Mouse (Mus musculus) liver, embryonic 11.5 days (tissue): Measurements from ENCODE around the gene Rcan2. TPM values are rescaled to one million over a fixed set of nuclear protein-coding genes. Genes with fewer than 3 reads are reported as not detected.

Source experiments
- ATAC-seq: fragments of 200-750 bp; cut with Nextera tagmentation; replicated peaks from 2 replicates; pipeline ENCODE4 v1.8.0; 2017; ENCODE audit warnings: moderate number of reproducible peaks, mild to moderate bottlenecking, moderate TSS enrichment, moderate library complexity; ENCODE audit not compliant: low FRiP score
- DNase-seq: peaks from one replicate; pipeline ENCODE4 v3.0.0-alpha.2; 2017; ENCODE audit warnings: low spot score
- H3K27ac ChIP-seq: fragments of 300-500 bp; sonication (generic); 2 replicates; pipeline ENCODE4 v1.5.1; 2014; ENCODE audit warnings: mild to moderate bottlenecking, low read depth, low read length, control low read depth
- H3K27me3 ChIP-seq: fragments of 300-500 bp; sonication (generic); replicated peaks from 2 replicates; pipeline ENCODE4 v1.6.1; 2014; ENCODE audit warnings: low read length, mixed read lengths; ENCODE audit not compliant: control insufficient read depth, insufficient read depth
- H3K36me3 ChIP-seq: fragments of 300-500 bp; sonication (generic); 2 replicates; pipeline ENCODE4 v1.6.1; 2014; ENCODE audit warnings: mild to moderate bottlenecking, low read length, moderate library complexity, mixed read lengths; ENCODE audit not compliant: control insufficient read depth, insufficient read depth
- H3K4me1 ChIP-seq: fragments of 300-500 bp; sonication (generic); replicated peaks from 2 replicates; pipeline ENCODE4 v1.6.1; 2014; ENCODE audit warnings: low read length, mixed read lengths; ENCODE audit not compliant: control insufficient read depth, insufficient read depth
- H3K4me2 ChIP-seq: fragments of 300-500 bp; sonication (generic); 2 replicates; pipeline ENCODE4 v1.6.1; 2014; ENCODE audit warnings: mild to moderate bottlenecking, control low read depth, moderate library complexity
- H3K4me3 ChIP-seq: fragments of 300-500 bp; sonication (generic); 2 replicates; pipeline ENCODE4 v1.5.1; 2014; ENCODE audit warnings: low read depth, low read length, control low read depth
- H3K9ac ChIP-seq: fragments of 300-500 bp; sonication (generic); 2 replicates; pipeline ENCODE4 v1.6.1; 2014; ENCODE audit warnings: low read depth, low read length, control low read depth
- H3K9me3 ChIP-seq: fragments of 300-500 bp; sonication (generic); 2 replicates; pipeline ENCODE4 v1.6.1; 2016; ENCODE audit warnings: low read length, inconsistent platforms, mixed read lengths; ENCODE audit not compliant: control insufficient read depth
- WGBS: fragments of 180-500 bp; shearing (Covaris S2); extraction: QIAGEN DNeasy Blood & Tissue Kit; methylation state at CpG from one replicate; pipeline ENCODE4 v1.1.7; 2014; 5-methylcytosine and 5-hydroxymethylcytosine counted together
- polyA plus RNA-seq: library from polyadenylated mRNA; unstranded; fragments of >200 nt; fragmentation: Nextera tagmentation; extraction: Ambion mirVana; gene quantifications from 2 replicates; pipeline ENCODE4 v1.2.1, GENCODE M21; 2014

Rcan2 gene
- 2.8 and 3.4 TPM in 2 replicates for polyA plus RNA-seq

DNA sequence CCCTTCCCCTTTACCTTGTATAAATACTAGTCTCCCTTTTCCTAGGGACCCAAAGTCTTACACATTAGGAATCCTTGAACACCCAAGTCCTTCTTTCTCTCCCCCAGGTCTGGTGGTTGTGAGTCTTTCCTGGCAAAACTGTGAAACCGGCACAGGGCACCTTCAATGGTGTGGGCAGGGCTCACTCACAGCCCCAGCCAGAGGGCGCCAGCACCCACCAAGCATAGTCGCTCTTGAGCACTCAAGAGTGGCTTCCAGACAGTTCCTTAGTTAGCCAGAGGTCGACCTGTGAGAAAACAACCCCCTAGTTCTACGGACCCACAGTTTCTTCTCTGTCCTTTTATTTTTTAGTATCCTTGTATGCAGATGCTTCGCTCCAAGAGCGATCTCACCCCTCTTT, at the start of gene Rcan2:
Gene Rcan2 (plus strand): TSS at position 275 of the 400 bp plus-strand sequence.
- Histone ChIP-seq H3K27me3 (peaks cover 16% of the 10 kb centered on the region), H3K4me2 (peak within 1 kb of the TSS; percentile 78), H3K4me3 (peak within 1 kb of the TSS; percentile 56), H3K4me1 (no peaks in the 10 kb centered on the region), H3K9ac (peak within 1 kb of the TSS; percentile 20; the same call in 1 of the 2 replicates), H3K27ac (no peak within 1 kb of the TSS), H3K9me3 (no peaks in the 10 kb centered on the region), H3K36me3 (no peaks in the 10 kb centered on the region)
- DNase-seq (peak; percentile 49), ATAC-seq (peak; percentile 65)
- 3% methylated on average over 7 of the region's 7 CpGs for WGBS

- ATAC-seq (no peak), DNase-seq (no peak)
- no peak overlapping the region for H3K4me2 ChIP-seq
- H3K9me3 ChIP-seq = no peaks in the 10 kb centered on the region
- no peaks in the 10 kb centered on the region for H3K27me3 ChIP-seq
- 73% methylated on average over 1 of the region's 1 CpGs for WGBS
- no peaks in the 10 kb centered on the region for H3K36me3 ChIP-seq
- no peaks in the 10 kb centered on the region for H3K4me1 ChIP-seq
- H3K9ac ChIP-seq = no peak overlapping the region
- no peak overlapping the region for H3K4me3 ChIP-seq
- no peak overlapping the region for H3K27ac ChIP-seq
Measured at GRCm38 (mm10) chr17:43752811-43753210, 48.3 kb upstream of the Rcan2 start.

DNA sequence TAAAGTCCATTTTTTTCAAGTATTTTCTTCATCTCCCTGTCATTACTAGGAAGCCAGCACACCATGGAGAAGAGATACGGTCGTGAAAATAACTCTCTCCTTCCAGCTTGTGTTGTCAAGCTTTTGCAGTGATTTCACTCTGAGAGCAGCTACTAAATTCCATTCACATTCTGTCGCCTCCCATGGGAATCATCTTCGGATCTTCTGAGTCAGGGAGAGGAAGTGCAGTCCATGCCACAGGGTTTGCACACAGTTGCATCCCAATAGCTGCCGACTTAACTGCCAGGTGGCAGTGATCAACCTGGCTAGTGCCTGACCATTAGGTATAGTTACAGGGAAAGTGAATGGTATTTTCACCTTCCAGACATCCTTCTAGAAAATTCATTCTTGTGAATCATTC, 46.5 kb upstream of the Rcan2 start:
- 65% methylated on average over 5 of the region's 5 CpGs for WGBS
- Histone ChIP-seq H3K9ac (no peak overlapping the region), H3K27me3 (no peaks in the 10 kb centered on the region), H3K4me2 (no peak overlapping the region), H3K36me3 (no peaks in the 10 kb centered on the region), H3K9me3 (no peaks in the 10 kb centered on the region), H3K27ac (no peak overlapping the region), H3K4me3 (no peak overlapping the region), H3K4me1 (no peaks in the 10 kb centered on the region)
- ATAC-seq (no peak), DNase-seq (no peak)

GRCm38 (mm10) chr17:43758607-43759259, 42.4 kb upstream of the Rcan2 start:
- ATAC-seq = no peak
- no peaks in the 10 kb centered on the region for H3K4me1 ChIP-seq
- H3K9ac ChIP-seq = no peak overlapping the region
- H3K4me2 ChIP-seq = no peak overlapping the region
- 52% methylated on average over 15 of the region's 15 CpGs for WGBS
- no peaks in the 10 kb centered on the region for H3K27me3 ChIP-seq
- H3K4me3 ChIP-seq = no peak overlapping the region
- H3K9me3 ChIP-seq = no peaks in the 10 kb centered on the region
- H3K36me3 ChIP-seq = no peaks in the 10 kb centered on the region
- H3K27ac ChIP-seq = no peak overlapping the region
- DNase-seq = no peak

DNA sequence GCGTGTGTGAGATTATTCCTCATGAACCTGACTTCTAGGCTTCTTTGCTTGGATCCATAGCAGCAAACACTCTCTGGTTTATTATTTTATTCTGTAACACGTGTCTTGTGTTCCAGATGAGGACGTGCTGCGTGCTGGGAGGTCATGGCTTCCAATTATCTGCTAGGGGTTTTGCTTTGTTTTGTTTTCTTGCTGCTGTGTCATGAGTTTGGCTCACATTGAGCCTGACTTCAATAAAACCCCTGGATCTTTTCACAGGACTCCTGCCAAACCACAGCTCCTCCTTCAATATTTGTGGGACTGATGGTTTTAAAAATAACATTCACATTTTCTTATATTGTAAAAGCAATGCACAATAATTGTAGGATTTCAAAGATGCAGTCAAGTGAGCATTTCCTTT, 16.6 kb upstream of the Rcan2 start:
- H3K27ac ChIP-seq = no peak overlapping the region
- ATAC-seq (no peak), DNase-seq (no peak)
- H3K9me3 ChIP-seq = no peaks in the 10 kb centered on the region
- H3K9ac ChIP-seq = no peak overlapping the region
- no peak overlapping the region for H3K4me3 ChIP-seq
- H3K4me2 ChIP-seq = no peak overlapping the region
- H3K36me3 ChIP-seq = no peaks in the 10 kb centered on the region
- WGBS = 79% methylated on average over 4 of the region's 4 CpGs
- no peaks in the 10 kb centered on the region for H3K4me1 ChIP-seq
- no peaks in the 10 kb centered on the region for H3K27me3 ChIP-seq

GRCm38 (mm10) chr17:43788222-43788621, 12.9 kb upstream of the Rcan2 start:
- Histone ChIP-seq H3K4me3 (no peak overlapping the region), H3K4me2 (no peak overlapping the region), H3K36me3 (no peaks in the 10 kb centered on the region), H3K9me3 (no peaks in the 10 kb centered on the region), H3K27me3 (no peaks in the 10 kb centered on the region), H3K27ac (no peak overlapping the region), H3K9ac (no peak overlapping the region), H3K4me1 (no peaks in the 10 kb centered on the region)
- no peak for ATAC-seq
- DNase-seq = no peak
- WGBS = 87% methylated on average over 5 of the region's 5 CpGs

- ATAC-seq = no peak
- Histone ChIP-seq H3K27ac (no peak overlapping the region), H3K36me3 (no peaks in the 10 kb centered on the region), H3K4me2 (no peak overlapping the region), H3K9ac (no peak overlapping the region), H3K4me1 (no peaks in the 10 kb centered on the region), H3K9me3 (no peaks in the 10 kb centered on the region), H3K27me3 (no peaks in the 10 kb centered on the region), H3K4me3 (no peak overlapping the region)
- DNase-seq = no peak
Measured at GRCm38 (mm10) chr17:43789376-43789775, 11.8 kb upstream of the Rcan2 start.

GRCm38 (mm10) chr17:43791751-43792150, 9.4 kb upstream of the Rcan2 start:
- no peak for DNase-seq
- Histone ChIP-seq H3K27ac (no peak overlapping the region), H3K9me3 (no peaks in the 10 kb centered on the region), H3K4me2 (no peak overlapping the region), H3K36me3 (no peaks in the 10 kb centered on the region), H3K4me3 (no peak overlapping the region), H3K9ac (no peak overlapping the region), H3K4me1 (no peaks in the 10 kb centered on the region), H3K27me3 (no peaks in the 10 kb centered on the region)
- no peak for ATAC-seq
- 88% methylated on average over 3 of the region's 3 CpGs for WGBS

DNA sequence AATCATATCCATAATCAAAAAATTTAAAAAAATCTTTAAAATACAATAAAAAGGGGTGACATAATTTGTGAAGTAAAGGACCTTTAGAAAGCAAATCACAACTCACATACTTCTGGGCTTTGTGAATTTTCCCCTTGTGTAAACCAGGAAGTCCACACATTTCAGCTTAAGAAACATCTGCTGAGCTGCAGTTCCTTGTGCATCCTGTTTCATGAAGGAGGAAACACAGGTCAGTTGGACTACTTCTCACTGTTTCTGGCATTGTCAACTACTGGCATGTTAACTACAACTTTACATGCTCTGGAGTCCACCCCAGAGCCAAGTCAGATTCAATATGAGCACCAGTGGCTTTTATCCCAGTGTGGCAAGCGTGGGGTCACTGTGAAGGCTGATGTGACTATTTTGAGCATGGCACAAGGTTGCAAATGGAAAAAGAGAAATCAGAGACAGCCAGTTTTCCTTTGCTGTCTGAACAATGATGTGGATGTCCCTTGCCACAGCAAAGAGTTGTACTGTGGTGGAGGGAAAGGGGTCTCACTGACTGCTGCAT, 6.3 kb upstream of the Rcan2 start:
- H3K27me3 ChIP-seq = no peaks in the 10 kb centered on the region
- H3K27ac ChIP-seq = no peak overlapping the region
- DNase-seq = no peak
- no peaks in the 10 kb centered on the region for H3K36me3 ChIP-seq
- 62% methylated on average over 1 of the region's 1 CpGs for WGBS
- no peak overlapping the region for H3K4me2 ChIP-seq
- no peaks in the 10 kb centered on the region for H3K4me1 ChIP-seq
- H3K9me3 ChIP-seq = no peaks in the 10 kb centered on the region
- no peak overlapping the region for H3K9ac ChIP-seq
- no peak for ATAC-seq
- H3K4me3 ChIP-seq = no peak overlapping the region
